10 mouse cellular contexts compared by ENCODE assay signal in the genomic region with DNA sequence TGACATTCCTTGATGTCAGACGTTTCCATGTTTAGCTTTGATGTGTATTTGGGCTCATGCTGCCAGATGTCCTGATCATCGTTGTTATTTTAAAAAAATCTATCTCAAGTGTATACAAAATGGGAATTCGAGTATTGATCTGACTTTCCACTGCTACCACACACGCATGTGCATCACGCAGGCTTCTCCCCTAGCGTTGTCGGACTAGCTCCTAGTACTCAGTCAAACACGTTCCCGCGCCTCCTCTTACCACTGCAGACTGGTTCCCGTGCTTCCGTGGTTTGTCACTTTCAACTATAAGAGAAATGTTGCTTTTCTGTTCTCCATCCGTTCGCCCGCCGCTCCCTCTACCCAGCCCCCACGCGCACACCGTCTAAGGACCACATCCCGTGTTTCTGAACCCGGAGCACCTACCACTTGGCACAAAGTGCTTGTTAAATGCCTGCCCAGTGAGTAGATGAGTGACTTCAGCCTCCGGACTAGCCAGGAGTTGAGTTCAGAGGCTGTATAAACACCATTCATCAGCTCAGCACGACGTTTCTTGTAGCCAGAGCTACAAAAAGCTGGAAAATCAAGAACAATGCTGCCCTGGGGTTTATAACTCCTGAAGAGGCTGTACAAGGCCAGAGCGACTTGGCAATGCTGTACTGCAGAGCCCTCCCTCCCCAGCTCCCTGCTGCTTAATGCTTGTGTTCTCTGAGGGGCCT.
DNase-seq lines count a peak whose midpoint lies in the region; ATAC-seq and TF ChIP-seq lines count a peak whose summit lies in the region.
"Had no signal": no experiment of that assay in that cellular context is flagged by ENCODE, and none has a peak within 500 bp of the region (broad histone marks: within the 10 kb centered on the region; RNA-seq: fewer than 3 reads in every experiment).

No protein-coding gene starts in this region.

- WGBS in kidney, postnatal 0 days, result 47% methylated on average over 25 of the region's 25 CpGs
- 50% methylated on average over 25 of the region's 25 CpGs for WGBS in hindbrain, embryonic 11.5 days
- WGBS in midbrain, embryonic 16.5 days, result 30% methylated on average over 25 of the region's 25 CpGs
- 76% methylated on average over 25 of the region's 25 CpGs for WGBS in heart, embryonic 11.5 days (ENCODE audit: insufficient replicate concordance)

- ATAC-seq in kidney, postnatal 0 days (replicated peaks; ENCODE audit: low FRiP score, low read depth), result no peak
- peak; percentile 67 for ATAC-seq in hindbrain, embryonic 11.5 days (ENCODE audit: low FRiP score)
- ATAC-seq in midbrain, embryonic 16.5 days, result peak; percentile 74
- ATAC-seq in heart, embryonic 11.5 days (replicated peaks; ENCODE audit: insufficient number of reproducible peaks, low FRiP score, low TSS enrichment), result no peak

- H3K27me3 ChIP-seq in kidney, postnatal 0 days (ENCODE audit: insufficient read depth, low read length), result no peaks in the 10 kb centered on the region
- H3K27me3 ChIP-seq in hindbrain, embryonic 11.5 days (ENCODE audit: control insufficient read depth, insufficient read depth, low read length), result no peaks in the 10 kb centered on the region
- no peaks in the 10 kb centered on the region for H3K27me3 ChIP-seq in midbrain, embryonic 16.5 days (ENCODE audit: control insufficient read depth, insufficient read depth, low read depth, low read length)
- no peaks in the 10 kb centered on the region for H3K27me3 ChIP-seq in heart, embryonic 11.5 days (ENCODE audit: control insufficient read depth, insufficient read depth, low read length)
- H3K27me3 ChIP-seq: embryonic facial prominence, embryonic 15.5 days; liver, embryonic 13.5 days had no signal

- no peaks in the 10 kb centered on the region for H3K4me1 ChIP-seq in kidney, postnatal 0 days (replicated peaks; ENCODE audit: insufficient read depth, low read length)
- H3K4me1 ChIP-seq in hindbrain, embryonic 11.5 days (replicated peaks; ENCODE audit: control insufficient read depth, insufficient read depth, low read length), result no peaks in the 10 kb centered on the region
- peaks cover 23% of the 10 kb centered on the region for H3K4me1 ChIP-seq in midbrain, embryonic 16.5 days (ENCODE audit: control insufficient read depth, insufficient read depth, low read length)
- no peaks in the 10 kb centered on the region for H3K4me1 ChIP-seq in heart, embryonic 11.5 days (ENCODE audit: control insufficient read depth, insufficient read depth, low read length)
- H3K4me1 ChIP-seq: embryonic facial prominence, embryonic 15.5 days; liver, embryonic 13.5 days had no signal

- peak overlapping the region; percentile 27; the same call in 1 of the 2 replicates for H3K9ac ChIP-seq in kidney, postnatal 0 days (ENCODE audit: low read depth, low read length)
- H3K9ac ChIP-seq in hindbrain, embryonic 11.5 days (ENCODE audit: low read depth, low read length), result no peak overlapping the region
- H3K9ac ChIP-seq in midbrain, embryonic 16.5 days (ENCODE audit: low read depth, low read length), result no peak overlapping the region
- no peak overlapping the region for H3K9ac ChIP-seq in heart, embryonic 11.5 days (ENCODE audit: low read depth, low read length)
- H3K9ac ChIP-seq: embryonic facial prominence, embryonic 15.5 days; liver, embryonic 13.5 days had no signal

- TF ChIP-seq CTCF in kidney, postnatal 0 days (IDR thresholded peaks at IDR 0.05; ENCODE audit: low read depth), result no peak
- no peak for TF ChIP-seq CTCF in brain, embryonic 14.5 days (IDR thresholded peaks at IDR 0.05; ENCODE audit: borderline replicate concordance, extremely low read depth, insufficient read depth, insufficient read length)
- no peak for TF ChIP-seq CTCF in gastrocnemius, adult 2 months (IDR thresholded peaks at IDR 0.05)

- peak; percentile 57 for DNase-seq in kidney, postnatal 0 days (ENCODE audit: low spot score)
- DNase-seq in kidney, adult 18-20 months, result no peak
- peak; percentile 91 for DNase-seq in brain, embryonic 14.5 days (ENCODE audit: low read depth)
- peak; percentile 53 for DNase-seq in hindbrain, embryonic 11.5 days (ENCODE audit: low spot score)
- DNase-seq in gastrocnemius, adult 2 months, result no peak
- no peak for DNase-seq in right cerebral cortex, postnatal 25 days
- DNase-seq: liver, embryonic 13.5 days had no signal

- no peaks in the 10 kb centered on the region for H3K9me3 ChIP-seq in kidney, postnatal 0 days (replicated peaks; ENCODE audit: low read length)
- no peaks in the 10 kb centered on the region for H3K9me3 ChIP-seq in hindbrain, embryonic 11.5 days (ENCODE audit: control insufficient read depth, low read length)
- no peaks in the 10 kb centered on the region for H3K9me3 ChIP-seq in midbrain, embryonic 16.5 days (replicated peaks; ENCODE audit: control insufficient read depth, low read length, poor library complexity, severe bottlenecking)
- no peaks in the 10 kb centered on the region for H3K9me3 ChIP-seq in heart, embryonic 11.5 days (replicated peaks; ENCODE audit: control insufficient read depth, low read length)
- H3K9me3 ChIP-seq: embryonic facial prominence, embryonic 15.5 days; liver, embryonic 13.5 days had no signal

- H3K4me3 ChIP-seq in kidney, postnatal 0 days (replicated peaks; ENCODE audit: low read depth, low read length), result no peak overlapping the region
- H3K4me3 ChIP-seq in hindbrain, embryonic 11.5 days (ENCODE audit: low read depth, low read length), result no peak overlapping the region
- H3K4me3 ChIP-seq in midbrain, embryonic 16.5 days (ENCODE audit: low read depth, low read length), result no peak overlapping the region
- no peak overlapping the region for H3K4me3 ChIP-seq in gastrocnemius, adult 2 months
- H3K4me3 ChIP-seq in heart, embryonic 11.5 days (ENCODE audit: low read depth, low read length), result no peak overlapping the region
- H3K4me3 ChIP-seq: embryonic facial prominence, embryonic 15.5 days; liver, embryonic 13.5 days had no signal

- H3K4me2 ChIP-seq in kidney, postnatal 0 days (ENCODE audit: low read length), result no peak overlapping the region
- no peak overlapping the region for H3K4me2 ChIP-seq in hindbrain, embryonic 11.5 days (replicated peaks; ENCODE audit: low read depth, low read length)
- peak overlapping the region; percentile 34 for H3K4me2 ChIP-seq in midbrain, embryonic 16.5 days (ENCODE audit: low read length)
- H3K4me2 ChIP-seq in heart, embryonic 11.5 days, result no peak overlapping the region
- H3K4me2 ChIP-seq: embryonic facial prominence, embryonic 15.5 days; liver, embryonic 13.5 days had no signal

- H3K27ac ChIP-seq in kidney, postnatal 0 days, result no peak overlapping the region
- no peak overlapping the region; the same call in 1 of the 2 replicates for H3K27ac ChIP-seq in hindbrain, embryonic 11.5 days (ENCODE audit: low read depth, low read length)
- peak overlapping the region; percentile 44; the same call in 1 of the 2 replicates for H3K27ac ChIP-seq in midbrain, embryonic 16.5 days (ENCODE audit: low read length)
- no peak overlapping the region for H3K27ac ChIP-seq in gastrocnemius, adult 2 months
- no peak overlapping the region for H3K27ac ChIP-seq in heart, embryonic 11.5 days (ENCODE audit: low read depth, low read length)
- H3K27ac ChIP-seq: embryonic facial prominence, embryonic 15.5 days; liver, embryonic 13.5 days had no signal

- H3K36me3 ChIP-seq in kidney, postnatal 0 days (ENCODE audit: insufficient read depth, low read length), result no peaks in the 10 kb centered on the region
- no peaks in the 10 kb centered on the region for H3K36me3 ChIP-seq in hindbrain, embryonic 11.5 days (ENCODE audit: control insufficient read depth, insufficient read depth, low read length)
- no peaks in the 10 kb centered on the region for H3K36me3 ChIP-seq in midbrain, embryonic 16.5 days (ENCODE audit: control insufficient read depth, insufficient read depth, low read length)
- H3K36me3 ChIP-seq in heart, embryonic 11.5 days (ENCODE audit: control insufficient read depth, insufficient read depth, low read length), result no peaks in the 10 kb centered on the region
- H3K36me3 ChIP-seq: embryonic facial prominence, embryonic 15.5 days; liver, embryonic 13.5 days had no signal

- intact Hi-C loops in gastrocnemius, adult 2 months (cut with DNase I), result no loop called here

- TF ChIP-seq POLR2A in brain, embryonic 14.5 days (IDR thresholded peaks at IDR 0.05; ENCODE audit: borderline replicate concordance, extremely low read depth, insufficient read depth, insufficient read length, poor library complexity, severe bottlenecking), result no peak

Comparison
In these comparisons a context has a peak if more than half of its experiments do, and no peak if none do; other contexts are left out.
1. DNase-seq: peak in kidney, postnatal 0 days (single experiment), brain, embryonic 14.5 days (single experiment) and hindbrain, embryonic 11.5 days (single experiment); none in kidney, adult 18-20 months (single experiment), gastrocnemius, adult 2 months (single experiment) and right cerebral cortex, postnatal 25 days (single experiment).
2. ATAC-seq: peak in hindbrain, embryonic 11.5 days (single experiment) and midbrain, embryonic 16.5 days (single experiment); none in kidney, postnatal 0 days (single experiment) and heart, embryonic 11.5 days (single experiment).